Mouse (Mus musculus): Measurements from ENCODE around the gene D10Jhu81e. TPM values are rescaled to one million over a fixed set of nuclear protein-coding genes. Genes with fewer than 3 reads are reported as not detected.
A peak's percentile ranks its signal among the peaks of the same experiment; 100 is the strongest.

The D10Jhu81e gene
- polyA plus RNA-seq, 1 experiment from 2014 or later = 34.2 TPM

GRCm38 (mm10) chr10:78167333-78167732 is 2.2 kb downstream of the D10Jhu81e start:
- Histone ChIP-seq H3K4me3 (ENCODE audit: low read depth, low read length) (no peak overlapping the region), H3K4me2 (ENCODE audit: low read length) (no peak overlapping the region), H3K27ac (ENCODE audit: low read length) (no peak overlapping the region), H3K4me1 (ENCODE audit: control insufficient read depth, insufficient read depth, low read length) (peaks cover 17% of the 10 kb centered on the region), H3K9ac (ENCODE audit: low read depth, low read length) (0 out of 2 replicates have a peak overlapping the region, but pooled peaks have one; percentile 18), H3K27me3 (ENCODE audit: control insufficient read depth, insufficient read depth, low read depth, low read length) (no peaks in the 10 kb centered on the region), H3K36me3 (ENCODE audit: control insufficient read depth, insufficient read depth, low read length) (peaks cover 33% of the 10 kb centered on the region), H3K9me3 (replicated peaks; ENCODE audit: control insufficient read depth, low read length, poor library complexity, severe bottlenecking) (no peaks in the 10 kb centered on the region)
- WGBS = 85% methylated on average over 7 of the region's 7 CpGs
- no peak for ATAC-seq

DNA sequence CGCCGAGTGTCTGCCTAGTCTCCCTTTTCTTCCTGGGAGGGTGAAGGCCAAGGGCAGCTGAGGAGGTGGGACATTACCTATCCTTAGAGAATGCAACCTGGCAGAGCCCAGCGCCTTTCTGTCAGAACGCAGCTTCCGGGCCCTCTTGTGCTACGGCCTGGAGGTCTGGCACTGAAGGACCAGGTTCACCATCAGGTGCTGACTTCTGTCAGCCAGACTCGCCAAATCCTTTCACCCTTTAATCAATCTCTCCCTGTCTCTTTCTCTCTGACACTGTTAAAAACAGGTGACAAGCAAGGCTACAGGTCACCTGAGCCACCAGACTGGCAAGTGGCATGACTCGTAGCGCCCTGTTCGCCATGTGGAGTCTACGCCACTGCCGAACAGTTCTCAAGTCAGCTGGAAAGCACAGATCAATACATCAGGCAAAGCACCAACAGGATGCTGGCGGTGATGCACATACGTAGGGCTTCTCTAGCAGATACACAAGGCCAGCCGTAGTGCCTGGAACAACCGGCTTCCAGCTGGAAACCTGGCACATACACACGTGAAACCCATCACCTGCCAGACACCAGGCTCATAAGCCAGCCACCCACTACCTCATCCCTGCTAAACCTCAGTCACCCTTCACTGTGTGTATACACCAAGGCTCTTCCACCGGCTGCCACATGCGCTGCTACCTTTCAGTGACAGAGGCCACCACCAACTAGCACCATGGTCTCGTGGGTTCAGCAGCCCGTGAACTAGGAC is 4.2 kb downstream of the D10Jhu81e start:
- Histone ChIP-seq H3K27me3 (ENCODE audit: control insufficient read depth, insufficient read depth, low read depth, low read length) (no peaks in the 10 kb centered on the region), H3K9me3 (replicated peaks; ENCODE audit: control insufficient read depth, low read length, poor library complexity, severe bottlenecking) (no peaks in the 10 kb centered on the region), H3K4me3 (ENCODE audit: low read depth, low read length) (no peak overlapping the region), H3K36me3 (ENCODE audit: control insufficient read depth, insufficient read depth, low read length) (peaks cover 27% of the 10 kb centered on the region), H3K4me2 (ENCODE audit: low read length) (no peak overlapping the region), H3K4me1 (ENCODE audit: control insufficient read depth, insufficient read depth, low read length) (peaks cover 16% of the 10 kb centered on the region), H3K27ac (ENCODE audit: low read length) (no peak overlapping the region), H3K9ac (ENCODE audit: low read depth, low read length) (no peak overlapping the region)
- 93% methylated on average over 21 of the region's 21 CpGs for WGBS
- ATAC-seq = no peak

GRCm38 (mm10) chr10:78164786-78165185 is 4.8 kb downstream of the D10Jhu81e start:
- no peaks in the 10 kb centered on the region for H3K27me3 ChIP-seq (ENCODE audit: control insufficient read depth, insufficient read depth, low read depth, low read length)
- no peaks in the 10 kb centered on the region for H3K9me3 ChIP-seq (replicated peaks; ENCODE audit: control insufficient read depth, low read length, poor library complexity, severe bottlenecking)
- H3K27ac ChIP-seq (ENCODE audit: low read length) = no peak overlapping the region
- no peak overlapping the region for H3K4me3 ChIP-seq (ENCODE audit: low read depth, low read length)
- H3K9ac ChIP-seq (ENCODE audit: low read depth, low read length) = no peak overlapping the region
- ATAC-seq = no peak
- H3K4me1 ChIP-seq (ENCODE audit: control insufficient read depth, insufficient read depth, low read length) = peaks cover 11% of the 10 kb centered on the region
- 93% methylated on average over 12 of the region's 12 CpGs for WGBS
- H3K36me3 ChIP-seq (ENCODE audit: control insufficient read depth, insufficient read depth, low read length) = peaks cover 28% of the 10 kb centered on the region
- H3K4me2 ChIP-seq (ENCODE audit: low read length) = no peak overlapping the region

DNA sequence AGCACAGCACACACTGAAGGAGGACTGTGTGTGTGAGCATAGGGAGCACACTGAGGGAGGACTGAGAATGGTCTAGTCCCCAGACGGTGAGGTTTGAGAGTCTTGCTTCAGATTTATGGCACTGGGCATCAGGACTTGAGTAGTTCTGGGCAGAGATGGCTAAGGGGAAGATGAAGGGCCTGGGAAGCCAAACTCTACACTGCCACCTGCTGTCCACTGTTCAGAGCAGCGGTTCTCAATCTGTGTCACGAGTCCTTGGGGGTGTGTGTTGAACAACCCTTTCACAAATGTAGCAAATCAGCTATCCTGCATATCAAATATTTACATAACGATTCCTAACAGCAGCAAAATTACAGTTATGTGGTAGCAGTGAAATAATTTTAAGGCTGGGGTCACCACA is 5.7 kb downstream of the D10Jhu81e start:
- H3K9me3 ChIP-seq (replicated peaks; ENCODE audit: control insufficient read depth, low read length, poor library complexity, severe bottlenecking) = no peaks in the 10 kb centered on the region
- H3K9ac ChIP-seq (ENCODE audit: low read depth, low read length) = no peak overlapping the region
- H3K4me2 ChIP-seq (ENCODE audit: low read length) = no peak overlapping the region
- H3K27me3 ChIP-seq (ENCODE audit: control insufficient read depth, insufficient read depth, low read depth, low read length) = no peaks in the 10 kb centered on the region
- peaks cover 28% of the 10 kb centered on the region for H3K36me3 ChIP-seq (ENCODE audit: control insufficient read depth, insufficient read depth, low read length)
- H3K4me3 ChIP-seq (ENCODE audit: low read depth, low read length) = no peak overlapping the region
- WGBS = 40% methylated on average over 4 of the region's 4 CpGs
- peaks cover 15% of the 10 kb centered on the region for H3K4me1 ChIP-seq (ENCODE audit: control insufficient read depth, insufficient read depth, low read length)
- no peak overlapping the region for H3K27ac ChIP-seq (ENCODE audit: low read length)
- ATAC-seq = no peak

GRCm38 (mm10) chr10:78163241-78163640 is 6.3 kb downstream of the D10Jhu81e start:
- Histone ChIP-seq H3K9ac (ENCODE audit: low read depth, low read length) (no peak overlapping the region), H3K36me3 (ENCODE audit: control insufficient read depth, insufficient read depth, low read length) (peaks cover 28% of the 10 kb centered on the region), H3K27me3 (ENCODE audit: control insufficient read depth, insufficient read depth, low read depth, low read length) (no peaks in the 10 kb centered on the region), H3K4me3 (ENCODE audit: low read depth, low read length) (no peak overlapping the region), H3K27ac (ENCODE audit: low read length) (no peak overlapping the region), H3K4me2 (ENCODE audit: low read length) (no peak overlapping the region), H3K4me1 (ENCODE audit: control insufficient read depth, insufficient read depth, low read length) (peaks cover 8% of the 10 kb centered on the region), H3K9me3 (replicated peaks; ENCODE audit: control insufficient read depth, low read length, poor library complexity, severe bottlenecking) (no peaks in the 10 kb centered on the region)
- WGBS = 96% methylated on average over 9 of the region's 9 CpGs
- ATAC-seq = no peak

GRCm38 (mm10) chr10:78162646-78163045 is 6.9 kb downstream of the D10Jhu81e start:
- H3K4me1 ChIP-seq (ENCODE audit: control insufficient read depth, insufficient read depth, low read length) = peaks cover 7% of the 10 kb centered on the region
- H3K27ac ChIP-seq (ENCODE audit: low read length) = no peak overlapping the region
- H3K4me3 ChIP-seq (ENCODE audit: low read depth, low read length) = no peak overlapping the region
- H3K36me3 ChIP-seq (ENCODE audit: control insufficient read depth, insufficient read depth, low read length) = peaks cover 28% of the 10 kb centered on the region
- no peaks in the 10 kb centered on the region for H3K27me3 ChIP-seq (ENCODE audit: control insufficient read depth, insufficient read depth, low read depth, low read length)
- ATAC-seq = no peak
- no peaks in the 10 kb centered on the region for H3K9me3 ChIP-seq (replicated peaks; ENCODE audit: control insufficient read depth, low read length, poor library complexity, severe bottlenecking)
- no peak overlapping the region for H3K9ac ChIP-seq (ENCODE audit: low read depth, low read length)
- WGBS = 96% methylated on average over 12 of the region's 12 CpGs
- no peak overlapping the region for H3K4me2 ChIP-seq (ENCODE audit: low read length)

DNA sequence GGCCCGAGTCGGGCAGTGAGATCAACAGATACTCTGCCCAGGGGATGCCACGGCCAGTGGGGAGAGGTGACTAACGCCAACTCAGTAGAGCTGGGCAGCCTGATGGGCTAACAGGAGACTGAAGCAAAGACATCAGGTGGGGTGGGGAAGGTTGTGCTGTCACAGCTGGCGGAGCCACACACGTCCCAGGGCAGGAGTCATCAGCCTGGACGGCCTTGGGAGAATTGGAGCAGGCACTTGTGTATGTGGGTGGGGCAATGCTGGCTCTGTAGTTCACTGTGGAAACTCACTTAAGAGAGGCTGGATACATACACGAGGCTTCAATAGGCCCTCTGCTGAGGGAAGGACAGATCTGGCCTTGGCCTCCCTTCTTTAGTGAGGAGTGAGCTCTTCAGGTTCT is 8.5 kb downstream of the D10Jhu81e start:
- no peak overlapping the region for H3K4me2 ChIP-seq (ENCODE audit: low read length)
- no peak for ATAC-seq
- peaks cover 7% of the 10 kb centered on the region for H3K4me1 ChIP-seq (ENCODE audit: control insufficient read depth, insufficient read depth, low read length)

GRCm38 (mm10) chr10:78160369-78161095 is 9.1 kb downstream of the D10Jhu81e start:
- Histone ChIP-seq H3K27ac (ENCODE audit: low read length) (no peak overlapping the region), H3K36me3 (ENCODE audit: control insufficient read depth, insufficient read depth, low read length) (peaks cover 17% of the 10 kb centered on the region; the same call in 1 of the 2 replicates), H3K27me3 (ENCODE audit: control insufficient read depth, insufficient read depth, low read depth, low read length) (no peaks in the 10 kb centered on the region), H3K4me3 (ENCODE audit: low read depth, low read length) (no peak overlapping the region), H3K4me1 (ENCODE audit: control insufficient read depth, insufficient read depth, low read length) (peaks cover 7% of the 10 kb centered on the region), H3K9ac (ENCODE audit: low read depth, low read length) (no peak overlapping the region), H3K4me2 (ENCODE audit: low read length) (no peak overlapping the region), H3K9me3 (replicated peaks; ENCODE audit: control insufficient read depth, low read length, poor library complexity, severe bottlenecking) (no peaks in the 10 kb centered on the region)
- 87% methylated on average over 16 of the region's 16 CpGs for WGBS
- peak; percentile 13; the same call in 1 of the 2 replicates for ATAC-seq

More for the DNA sequence above, 8.5 kb downstream of the D10Jhu81e start:
- H3K27ac ChIP-seq (ENCODE audit: low read length) = no peak overlapping the region
- no peaks in the 10 kb centered on the region for H3K27me3 ChIP-seq (ENCODE audit: control insufficient read depth, insufficient read depth, low read depth, low read length)
- H3K9ac ChIP-seq (ENCODE audit: low read depth, low read length) = no peak overlapping the region
- H3K4me3 ChIP-seq (ENCODE audit: low read depth, low read length) = no peak overlapping the region
- peaks cover 23% of the 10 kb centered on the region; the same call in 1 of the 2 replicates for H3K36me3 ChIP-seq (ENCODE audit: control insufficient read depth, insufficient read depth, low read length)
- 87% methylated on average over 8 of the region's 8 CpGs for WGBS
- no peaks in the 10 kb centered on the region for H3K9me3 ChIP-seq (replicated peaks; ENCODE audit: control insufficient read depth, low read length, poor library complexity, severe bottlenecking)

GRCm38 (mm10) chr10:78159906-78160305 is 9.7 kb downstream of the D10Jhu81e start:
- no peaks in the 10 kb centered on the region for H3K9me3 ChIP-seq (replicated peaks; ENCODE audit: control insufficient read depth, low read length, poor library complexity, severe bottlenecking)
- H3K27me3 ChIP-seq (ENCODE audit: control insufficient read depth, insufficient read depth, low read depth, low read length) = no peaks in the 10 kb centered on the region
- H3K36me3 ChIP-seq (ENCODE audit: control insufficient read depth, insufficient read depth, low read length) = peaks cover 14% of the 10 kb centered on the region; the same call in 1 of the 2 replicates
- H3K4me1 ChIP-seq (ENCODE audit: control insufficient read depth, insufficient read depth, low read length) = peaks cover 7% of the 10 kb centered on the region
- WGBS = 3% methylated on average over 7 of the region's 7 CpGs
- H3K27ac ChIP-seq (ENCODE audit: low read length) = no peak overlapping the region
- no peak overlapping the region for H3K4me3 ChIP-seq (ENCODE audit: low read depth, low read length)
- peak overlapping the region; percentile 33; the same call in 1 of the 2 replicates for H3K9ac ChIP-seq (ENCODE audit: low read depth, low read length)
- peak overlapping the region; percentile 57 for H3K4me2 ChIP-seq (ENCODE audit: low read length)
- ATAC-seq = peak; percentile 85

All from midbrain, embryonic 16.5 days (tissue).